In genomic region chr19:46434148-46434547, GRCm38 (mm10) we compare ENCODE assay signal across 18 mouse cellular contexts. TPM values are rescaled to one million over a fixed set of nuclear protein-coding genes. Genes with fewer than 3 reads are reported as not detected.
DNase-seq lines count a peak whose midpoint lies in the region; ATAC-seq lines count a peak whose summit lies in the region.
"Had no signal": no experiment of that assay in that cellular context is flagged by ENCODE, and none has a peak within 500 bp of the region (broad histone marks: within the 10 kb centered on the region; RNA-seq: fewer than 3 reads in every experiment).

No protein-coding gene starts in this region.

- no peak for DNase-seq in forebrain, embryonic 11.5 days (ENCODE audit: low spot score)
- DNase-seq in midbrain, embryonic 10.5 days (ENCODE audit: low spot score): no peak
- DNase-seq in left cerebral cortex, adult 8-10 months (ENCODE audit: low spot score in 2 of 2): no peak
- DNase-seq: adrenal gland, adult 8-10 months; cerebellum, adult 11 months; heart, postnatal 4 days; kidney, adult 11 months; layer of hippocampus, adult 9-11 months; lung, postnatal 10 days had no signal

- no peak overlapping the region for H3K4me3 ChIP-seq in forebrain, embryonic 11.5 days (ENCODE audit: low read depth, low read length)
- no peak overlapping the region for H3K4me3 ChIP-seq in forebrain, embryonic 16.5 days (replicated peaks; ENCODE audit: low read length)
- no peak overlapping the region for H3K4me3 ChIP-seq in midbrain, embryonic 10.5 days
- H3K4me3 ChIP-seq in midbrain, embryonic 16.5 days (ENCODE audit: low read depth, low read length): no peak overlapping the region
- H3K4me3 ChIP-seq in embryonic facial prominence, embryonic 15.5 days (replicated peaks): no peak overlapping the region
- H3K4me3 ChIP-seq in neural tube, embryonic 13.5 days: no peak overlapping the region
- H3K4me3 ChIP-seq: heart, embryonic 13.5 days; limb, embryonic 15.5 days; megakaryocyte, embryonic 14.5 days; stomach, embryonic 15.5 days had no signal

- H3K9me3 ChIP-seq in forebrain, embryonic 11.5 days (ENCODE audit: control insufficient read depth, low read length): no peaks in the 10 kb centered on the region
- H3K9me3 ChIP-seq in forebrain, embryonic 16.5 days (ENCODE audit: control insufficient read depth, low read length): no peaks in the 10 kb centered on the region
- no peaks in the 10 kb centered on the region for H3K9me3 ChIP-seq in midbrain, embryonic 10.5 days (replicated peaks)
- H3K9me3 ChIP-seq in midbrain, embryonic 16.5 days (replicated peaks; ENCODE audit: control insufficient read depth, low read length, poor library complexity, severe bottlenecking): no peaks in the 10 kb centered on the region
- no peaks in the 10 kb centered on the region for H3K9me3 ChIP-seq in embryonic facial prominence, embryonic 15.5 days (replicated peaks)
- no peaks in the 10 kb centered on the region for H3K9me3 ChIP-seq in neural tube, embryonic 13.5 days
- H3K9me3 ChIP-seq: heart, embryonic 13.5 days; limb, embryonic 15.5 days; stomach, embryonic 15.5 days had no signal

- H3K27ac ChIP-seq in forebrain, embryonic 11.5 days (ENCODE audit: low read depth, low read length): 0 out of 2 replicates have a peak overlapping the region, but pooled peaks have one; percentile 6
- H3K27ac ChIP-seq in forebrain, embryonic 16.5 days (ENCODE audit: low read length): no peak overlapping the region
- peak overlapping the region; percentile 43 for H3K27ac ChIP-seq in midbrain, embryonic 10.5 days (replicated peaks)
- H3K27ac ChIP-seq in midbrain, embryonic 16.5 days (ENCODE audit: low read length): no peak overlapping the region
- H3K27ac ChIP-seq in embryonic facial prominence, embryonic 15.5 days (replicated peaks): peak overlapping the region; percentile 75
- no peak overlapping the region for H3K27ac ChIP-seq in neural tube, embryonic 13.5 days (replicated peaks)
- H3K27ac ChIP-seq: heart, embryonic 13.5 days; stomach, embryonic 15.5 days had no signal

- peaks cover 2% of the 10 kb centered on the region; the same call in 1 of the 2 replicates for H3K4me1 ChIP-seq in forebrain, embryonic 11.5 days (replicated peaks; ENCODE audit: control insufficient read depth, insufficient read depth, low read length)
- peaks cover 4% of the 10 kb centered on the region; the same call in 1 of the 2 replicates for H3K4me1 ChIP-seq in forebrain, embryonic 16.5 days (replicated peaks; ENCODE audit: control insufficient read depth, insufficient read depth, low read length)
- H3K4me1 ChIP-seq in midbrain, embryonic 10.5 days: peaks cover 37% of the 10 kb centered on the region
- peaks cover 13% of the 10 kb centered on the region for H3K4me1 ChIP-seq in midbrain, embryonic 16.5 days (ENCODE audit: control insufficient read depth, insufficient read depth, low read length)
- peaks cover 34% of the 10 kb centered on the region for H3K4me1 ChIP-seq in embryonic facial prominence, embryonic 15.5 days
- H3K4me1 ChIP-seq in neural tube, embryonic 13.5 days (replicated peaks): peaks cover 42% of the 10 kb centered on the region
- H3K4me1 ChIP-seq: heart, embryonic 13.5 days had no signal

- no peaks in the 10 kb centered on the region for H3K36me3 ChIP-seq in forebrain, embryonic 11.5 days (ENCODE audit: control insufficient read depth, insufficient read depth, low read length)
- no peaks in the 10 kb centered on the region for H3K36me3 ChIP-seq in forebrain, embryonic 16.5 days (ENCODE audit: control insufficient read depth, insufficient read depth)
- peaks cover 27% of the 10 kb centered on the region for H3K36me3 ChIP-seq in midbrain, embryonic 10.5 days
- no peaks in the 10 kb centered on the region for H3K36me3 ChIP-seq in midbrain, embryonic 16.5 days (ENCODE audit: control insufficient read depth, insufficient read depth, low read length)
- no peaks in the 10 kb centered on the region for H3K36me3 ChIP-seq in embryonic facial prominence, embryonic 15.5 days
- H3K36me3 ChIP-seq in neural tube, embryonic 13.5 days: no peaks in the 10 kb centered on the region
- H3K36me3 ChIP-seq: heart, embryonic 13.5 days; limb, embryonic 15.5 days; stomach, embryonic 15.5 days had no signal

- no peak for ATAC-seq in forebrain, embryonic 11.5 days (replicated peaks; ENCODE audit: low FRiP score)
- no peak for ATAC-seq in forebrain, embryonic 16.5 days
- ATAC-seq in midbrain, embryonic 16.5 days: no peak
- ATAC-seq in embryonic facial prominence, embryonic 15.5 days (ENCODE audit: insufficient number of reproducible peaks, low FRiP score, low TSS enrichment, low read depth): no peak
- ATAC-seq in neural tube, embryonic 13.5 days (ENCODE audit: low read depth): no peak
- no peak for ATAC-seq in megakaryocyte progenitor cell, adult 5-6 weeks (replicated peaks; ENCODE audit: poor library complexity)

- WGBS in forebrain, embryonic 11.5 days: 67% methylated on average over 9 of the region's 9 CpGs
- 76% methylated on average over 9 of the region's 9 CpGs for WGBS in forebrain, embryonic 16.5 days
- 67% methylated on average over 9 of the region's 9 CpGs for WGBS in midbrain, embryonic 10.5 days
- 62% methylated on average over 9 of the region's 9 CpGs for WGBS in midbrain, embryonic 16.5 days
- 53% methylated on average over 9 of the region's 9 CpGs for WGBS in embryonic facial prominence, embryonic 15.5 days
- 64% methylated on average over 9 of the region's 9 CpGs for WGBS in neural tube, embryonic 13.5 days

- no peaks in the 10 kb centered on the region for H3K27me3 ChIP-seq in forebrain, embryonic 11.5 days (ENCODE audit: control insufficient read depth, insufficient read depth, low read length)
- no peaks in the 10 kb centered on the region for H3K27me3 ChIP-seq in forebrain, embryonic 16.5 days (replicated peaks; ENCODE audit: control insufficient read depth, insufficient read depth, low read length)
- no peaks in the 10 kb centered on the region for H3K27me3 ChIP-seq in midbrain, embryonic 10.5 days (ENCODE audit: low read depth, poor library complexity, severe bottlenecking)
- no peaks in the 10 kb centered on the region for H3K27me3 ChIP-seq in midbrain, embryonic 16.5 days (ENCODE audit: control insufficient read depth, insufficient read depth, low read depth, low read length)
- no peaks in the 10 kb centered on the region for H3K27me3 ChIP-seq in embryonic facial prominence, embryonic 15.5 days
- H3K27me3 ChIP-seq in neural tube, embryonic 13.5 days: no peaks in the 10 kb centered on the region
- H3K27me3 ChIP-seq: heart, embryonic 13.5 days; limb, embryonic 15.5 days; megakaryocyte, embryonic 14.5 days; stomach, embryonic 15.5 days had no signal

- no peak overlapping the region for H3K4me2 ChIP-seq in forebrain, embryonic 11.5 days (ENCODE audit: low read depth, low read length, severe bottlenecking)
- no peak overlapping the region for H3K4me2 ChIP-seq in forebrain, embryonic 16.5 days (ENCODE audit: low read length)
- no peak overlapping the region for H3K4me2 ChIP-seq in midbrain, embryonic 16.5 days (ENCODE audit: low read length)
- no peak overlapping the region for H3K4me2 ChIP-seq in embryonic facial prominence, embryonic 15.5 days (replicated peaks)
- no peak overlapping the region for H3K4me2 ChIP-seq in neural tube, embryonic 13.5 days
- H3K4me2 ChIP-seq: heart, embryonic 13.5 days; limb, embryonic 15.5 days; stomach, embryonic 15.5 days had no signal

- no peak overlapping the region for H3K9ac ChIP-seq in forebrain, embryonic 11.5 days (ENCODE audit: low read length)
- no peak overlapping the region for H3K9ac ChIP-seq in forebrain, embryonic 16.5 days (replicated peaks; ENCODE audit: low read depth, low read length)
- H3K9ac ChIP-seq in midbrain, embryonic 16.5 days (ENCODE audit: low read depth, low read length): no peak overlapping the region
- H3K9ac ChIP-seq in embryonic facial prominence, embryonic 15.5 days: no peak overlapping the region
- 0 out of 2 replicates have a peak overlapping the region, but pooled peaks have one; percentile 26 for H3K9ac ChIP-seq in neural tube, embryonic 13.5 days
- H3K9ac ChIP-seq: heart, embryonic 13.5 days; limb, embryonic 15.5 days; stomach, embryonic 15.5 days had no signal

RNA-seq across cellular contexts. Expression of gene Sufu, which starts 37.5 kb away (rescaled TPM):
- 48.3 and 48.6 TPM in 2 replicates for polyA plus RNA-seq in forebrain, embryonic 11.5 days (2014; fragmentation: Nextera tagmentation; extraction: Ambion mirVana)
- polyA plus RNA-seq in forebrain, embryonic 16.5 days (2015; fragmentation: Nextera tagmentation; extraction: Ambion mirVana): 26.4 and 32.3 TPM in 2 replicates
- polyA plus RNA-seq in midbrain, embryonic 10.5 days (2016; fragmentation: Nextera tagmentation; extraction: Ambion mirVana): 50.2 and 53.6 TPM in 2 replicates
- polyA plus RNA-seq in midbrain, embryonic 16.5 days (2015; fragmentation: Nextera tagmentation; extraction: Ambion mirVana): 19.0 and 22.5 TPM in 2 replicates
- polyA plus RNA-seq in embryonic facial prominence, embryonic 15.5 days (2015; fragmentation: Nextera tagmentation; extraction: Ambion mirVana): 36.0 and 38.4 TPM in 2 replicates
- 24.8 and 27.9 TPM in 2 replicates for polyA plus RNA-seq in neural tube, embryonic 13.5 days (2015; fragmentation: Nextera tagmentation; extraction: Ambion mirVana)
- total RNA-seq in megakaryocyte progenitor cell, adult 5-6 weeks (2015): 12.9 and 14.9 TPM in 2 replicates
- 6.6 and 7.0 TPM in 2 replicates for total RNA-seq in megakaryocyte progenitor cell, adult 5-6 weeks (2017)
- total RNA-seq in left cerebral cortex, adult 8-10 months (2022): 10 to 100 TPM; 15.8 to 20.0 (median 19.7) TPM

RNA-seq across cellular contexts. Expression of gene Actr1a, which starts 38.6 kb away (rescaled TPM):
- 204 and 232 TPM in 2 replicates for polyA plus RNA-seq in forebrain, embryonic 11.5 days (2014; fragmentation: Nextera tagmentation; extraction: Ambion mirVana)
- 400 and 401 TPM in 2 replicates for polyA plus RNA-seq in forebrain, embryonic 16.5 days (2015; fragmentation: Nextera tagmentation; extraction: Ambion mirVana)
- polyA plus RNA-seq in midbrain, embryonic 10.5 days (2016; fragmentation: Nextera tagmentation; extraction: Ambion mirVana): 188 and 224 TPM in 2 replicates
- 378 and 383 TPM in 2 replicates for polyA plus RNA-seq in midbrain, embryonic 16.5 days (2015; fragmentation: Nextera tagmentation; extraction: Ambion mirVana)
- polyA plus RNA-seq in embryonic facial prominence, embryonic 15.5 days (2015; fragmentation: Nextera tagmentation; extraction: Ambion mirVana): 149 and 153 TPM in 2 replicates
- polyA plus RNA-seq in neural tube, embryonic 13.5 days (2015; fragmentation: Nextera tagmentation; extraction: Ambion mirVana): 292 and 297 TPM in 2 replicates
- total RNA-seq in megakaryocyte progenitor cell, adult 5-6 weeks (2015): 46.0 and 52.2 TPM in 2 replicates
- total RNA-seq in megakaryocyte progenitor cell, adult 5-6 weeks (2017): 76.3 and 87.6 TPM in 2 replicates
- 100 to 1,000 TPM; 192 to 205 (median 199) TPM for total RNA-seq in left cerebral cortex, adult 8-10 months (2022)

Comparison
In these comparisons a context has a peak if more than half of its experiments do, and no peak if none do; other contexts are left out.
1. H3K27ac ChIP-seq: peak in forebrain, embryonic 11.5 days (single experiment), midbrain, embryonic 10.5 days (single experiment) and embryonic facial prominence, embryonic 15.5 days (single experiment); none in forebrain, embryonic 16.5 days (single experiment), midbrain, embryonic 16.5 days (single experiment) and neural tube, embryonic 13.5 days (single experiment).